Mouse (Mus musculus) hindbrain, embryonic 12.5 days (tissue): ENCODE measurements around the gene Gm42669. TPM values are rescaled to one million over a fixed set of nuclear protein-coding genes. Genes with fewer than 3 reads are reported as not detected.

ENCODE experiments used
- ATAC-seq: fragments of 200-750 bp; cut with Nextera tagmentation; 2 replicates; pipeline ENCODE4 v1.8.0; 2017; ENCODE audit warnings: moderate TSS enrichment; ENCODE audit not compliant: low FRiP score
- H3K27ac ChIP-seq: fragments of 300-500 bp; sonication (generic); 2 replicates; pipeline ENCODE4 v1.5.1; 2016; ENCODE audit warnings: mild to moderate bottlenecking
- H3K27me3 ChIP-seq: fragments of 300-500 bp; sonication (generic); 2 replicates; pipeline ENCODE4 v1.6.1; 2016; ENCODE audit warnings: mild to moderate bottlenecking
- H3K36me3 ChIP-seq: fragments of 300-500 bp; sonication (generic); 2 replicates; pipeline ENCODE4 v1.6.1; 2016; ENCODE audit warnings: mild to moderate bottlenecking
- H3K4me1 ChIP-seq: fragments of 300-500 bp; sonication (generic); 2 replicates; pipeline ENCODE4 v1.6.1; 2016
- H3K4me2 ChIP-seq: fragments of 300-500 bp; sonication (generic); replicated peaks from 2 replicates; pipeline ENCODE4 v1.6.1; 2016; ENCODE audit warnings: mild to moderate bottlenecking
- H3K4me3 ChIP-seq: fragments of 300-500 bp; sonication (generic); 2 replicates; pipeline ENCODE4 v1.5.1; 2016; ENCODE audit warnings: mild to moderate bottlenecking
- H3K9ac ChIP-seq: fragments of 300-500 bp; sonication (generic); 2 replicates; pipeline ENCODE4 v1.6.1; 2016; ENCODE audit warnings: mild to moderate bottlenecking, moderate library complexity
- H3K9me3 ChIP-seq: fragments of 300-500 bp; sonication (generic); replicated peaks from 2 replicates; pipeline ENCODE4 v1.6.1; 2016; ENCODE audit warnings: mild to moderate bottlenecking
- WGBS: fragments of 180-500 bp; shearing (Covaris S2); methylation state at CpG from one replicate; pipeline ENCODE4 v1.1.7; 2016; 5-methylcytosine and 5-hydroxymethylcytosine counted together
- polyA plus RNA-seq: library from polyadenylated mRNA; unstranded; fragments of >200 nt; fragmentation: Nextera tagmentation; extraction: Ambion mirVana; gene quantifications from 2 replicates; pipeline ENCODE4 v1.2.1, GENCODE M21; 2016

The Gm42669 gene
- polyA plus RNA-seq, 1 experiment from 2014 or later = 0.80 TPM

DNA sequence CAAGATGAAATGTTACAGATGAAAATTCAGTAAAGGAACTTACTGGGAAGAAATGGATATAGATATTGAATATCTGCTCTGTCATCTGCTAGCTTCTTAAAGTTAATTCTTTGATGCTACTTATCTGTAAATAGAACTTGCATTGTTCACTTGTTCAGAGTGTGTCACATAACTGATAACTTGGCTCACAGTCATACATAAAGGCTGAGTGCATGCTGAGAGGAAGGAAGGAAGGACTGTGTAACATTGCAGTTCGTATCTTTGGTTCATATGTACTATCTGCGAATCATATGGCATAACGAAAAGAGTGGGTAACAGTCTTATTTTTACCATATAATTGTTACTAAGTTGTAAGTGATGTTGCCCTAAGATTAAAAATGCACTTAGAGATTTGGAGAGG lies 113.9 kb downstream of the Gm42669 start:
- ATAC-seq = no peak
- over 99% methylated on average over 3 of the region's 3 CpGs for WGBS
- no peak overlapping the region for H3K4me2 ChIP-seq

More for the DNA sequence above, 113.9 kb downstream of the Gm42669 start:
- Histone ChIP-seq H3K4me3 (no peak overlapping the region), H3K36me3 (peaks cover 40% of the 10 kb centered on the region), H3K9ac (no peak overlapping the region), H3K27me3 (no peaks in the 10 kb centered on the region), H3K27ac (no peak overlapping the region), H3K9me3 (no peaks in the 10 kb centered on the region), H3K4me1 (no peaks in the 10 kb centered on the region)

Other genes with a start within 250 kb of the Gm42669 start
- 12.0 and 13.7 TPM in 2 replicates for gene Tgfbr3, start 218.0 kb upstream of the Gm42669 start, polyA plus RNA-seq
- 2.7 and 2.9 TPM in 2 replicates for gene Brdt, start 176.5 kb upstream of the Gm42669 start, polyA plus RNA-seq
- gene Ephx4, start 104.9 kb upstream of the Gm42669 start, polyA plus RNA-seq = 1.2 and 2.2 TPM in 2 replicates
- not detected in 2 replicates for gene Lpcat2b, start 76.1 kb upstream of the Gm42669 start, polyA plus RNA-seq
- gene Btbd8, start 69.6 kb upstream of the Gm42669 start, polyA plus RNA-seq = 8.8 and 10.3 TPM in 2 replicates
- 0.15 and 0.21 TPM in 2 replicates for gene 1700028K03Rik, start 27.1 kb downstream of the Gm42669 start, polyA plus RNA-seq
- gene Rpap2, start 89.8 kb downstream of the Gm42669 start, polyA plus RNA-seq = 20.1 and 22.6 TPM in 2 replicates
- gene Glmn, start 90.3 kb downstream of the Gm42669 start, polyA plus RNA-seq = 34.2 and 42.7 TPM in 2 replicates
- 0.23 TPM in 1 of 2 replicates, not detected in the other for gene Gfi1, start 218.4 kb downstream of the Gm42669 start, polyA plus RNA-seq